Mouse (Mus musculus): ENCODE results near the gene Gabarap.
"Not testable (repeated sequence)": the region's sequence is repeated elsewhere in the genome, so short reads cannot be mapped to it uniquely, and the experiment has no call there.

The Gabarap gene

GRCm38 (mm10) chr11:69999666-70000065 is 8.7 kb downstream of the Gabarap start:
- no peak for DNase-seq (ENCODE audit: low spot score)

GRCm38 (mm10) chr11:70000396-70000898 is 9.5 kb downstream of the Gabarap start, which contains the start of gene Dvl2:
Gene Dvl2, plus strand, starts transcription at chr11:70000595.
- peak; percentile 83 for DNase-seq (ENCODE audit: low spot score)

GRCm38 (mm10) chr11:70001159-70001558 is 10.2 kb downstream of the Gabarap start:
- no peak for DNase-seq (ENCODE audit: low spot score)

- DNase-seq (ENCODE audit: low spot score) = no peak
Observed at GRCm38 (mm10) chr11:70001865-70002264, 10.9 kb downstream of the Gabarap start.

GRCm38 (mm10) chr11:70002471-70002870 is 11.5 kb downstream of the Gabarap start:
- DNase-seq (ENCODE audit: low spot score) = no peak

DNA sequence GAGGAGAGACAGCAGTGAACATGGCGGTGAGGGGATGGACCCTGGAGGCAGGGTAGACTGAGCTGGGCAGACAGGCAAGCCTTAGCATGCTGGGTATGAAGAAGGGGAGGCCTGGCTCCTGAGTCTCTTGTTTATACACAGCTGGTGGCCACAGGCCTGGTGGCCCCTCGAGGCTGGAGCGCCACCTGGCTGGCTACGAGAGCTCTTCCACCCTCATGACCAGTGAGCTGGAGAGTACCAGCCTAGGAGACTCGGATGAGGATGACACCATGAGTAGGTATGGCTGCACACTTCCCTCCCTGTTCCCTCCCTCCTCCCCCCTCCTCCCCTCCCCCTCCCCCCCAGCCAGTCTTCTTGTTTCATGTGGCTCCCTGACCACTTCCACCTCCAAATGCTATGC is 14.6 kb downstream of the Gabarap start:
- no peak for DNase-seq (ENCODE audit: low spot score)

DNA sequence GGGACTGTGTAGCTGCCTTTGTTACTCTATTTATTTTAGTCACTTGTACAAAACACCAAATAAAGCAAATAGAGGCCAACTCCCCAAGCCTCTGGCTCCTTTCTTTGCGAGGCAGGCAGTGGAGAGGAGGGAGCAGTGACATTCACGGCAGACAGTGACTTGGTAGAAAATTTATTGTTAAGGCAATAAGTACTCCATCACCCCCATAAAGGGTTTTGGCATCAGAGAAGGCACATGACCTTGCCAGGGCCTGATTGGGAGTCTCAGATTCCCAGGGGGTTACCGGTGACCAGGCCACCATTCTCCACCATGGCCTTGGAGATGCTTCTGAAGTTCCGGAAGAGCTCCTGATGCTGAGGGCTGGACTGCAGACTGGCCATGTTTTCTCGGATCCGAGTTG is 19.1 kb downstream of the Gabarap start:
- DNase-seq (ENCODE audit: low spot score) = no peak

- DNase-seq (ENCODE audit: low spot score) = no peak
Observed at GRCm38 (mm10) chr11:70010548-70010947, 19.6 kb downstream of the Gabarap start.

GRCm38 (mm10) chr11:70010961-70011360 is 20.0 kb downstream of the Gabarap start:
- no peak for DNase-seq (ENCODE audit: low spot score)

DNA sequence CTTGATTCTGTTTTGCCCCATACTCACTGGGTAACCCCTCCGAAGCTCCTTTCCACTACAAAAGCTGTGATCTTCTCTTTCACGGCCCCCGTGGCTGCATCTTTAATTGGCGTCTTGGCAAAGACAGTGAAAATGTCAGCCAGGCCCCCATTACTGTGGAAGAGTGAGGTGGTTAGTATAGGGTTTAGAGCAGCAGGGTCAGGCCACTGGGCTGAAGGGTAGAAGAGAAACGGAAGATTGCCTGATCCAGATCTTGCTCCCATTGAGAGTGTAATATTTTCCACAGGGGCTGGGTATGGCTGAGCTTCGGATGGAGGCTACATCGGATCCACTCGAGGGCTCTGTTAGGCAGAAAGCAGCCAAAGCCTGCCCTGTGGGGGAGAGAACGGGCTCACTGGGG is 22.0 kb downstream of the Gabarap start:
- no peak for DNase-seq (ENCODE audit: low spot score)

GRCm38 (mm10) chr11:70013408-70013807 is 22.5 kb downstream of the Gabarap start:
- no peak for DNase-seq (ENCODE audit: low spot score)

GRCm38 (mm10) chr11:70014051-70014450 is 23.1 kb downstream of the Gabarap start:
- DNase-seq (ENCODE audit: low spot score) = no peak

DNA sequence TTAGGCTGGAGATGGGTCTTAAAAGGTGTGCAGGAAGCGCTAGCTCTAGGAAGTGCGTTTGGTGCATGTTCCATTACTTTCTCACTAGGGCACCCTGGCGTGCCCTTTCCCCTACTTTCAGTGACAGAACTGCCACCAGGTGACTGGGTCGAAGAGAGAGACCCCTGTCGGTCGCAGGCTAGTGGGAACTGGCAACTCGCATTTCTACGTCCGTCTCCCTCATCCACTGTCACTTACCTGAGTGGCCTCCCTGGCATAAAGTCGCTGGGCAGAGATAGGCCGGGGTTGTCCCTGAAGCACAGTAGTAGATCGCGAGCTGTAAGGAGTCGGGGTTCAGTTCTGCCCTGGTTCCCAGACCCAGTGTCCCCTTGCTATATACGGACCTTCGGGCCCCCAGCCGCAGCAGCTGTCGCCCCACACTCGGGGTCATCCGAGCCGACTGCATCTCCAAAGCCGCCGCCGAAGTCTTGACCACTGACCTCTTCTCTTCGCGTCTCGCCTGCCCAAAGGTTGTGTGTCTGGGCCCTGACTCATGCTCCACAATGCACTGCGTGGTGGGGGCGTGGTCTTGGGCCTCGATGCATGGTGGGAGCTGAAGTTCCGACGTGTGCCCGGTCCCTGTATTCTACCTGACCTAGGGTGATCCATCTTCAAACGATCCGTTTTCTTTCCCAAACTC is 24.1 kb downstream of the Gabarap start, which contains the start of gene Acadvl:
Gene Acadvl, minus strand, starts transcription at position 532 of the 679 bp plus-strand sequence.
- DNase-seq (ENCODE audit: low spot score) = peak; percentile 83

DNA sequence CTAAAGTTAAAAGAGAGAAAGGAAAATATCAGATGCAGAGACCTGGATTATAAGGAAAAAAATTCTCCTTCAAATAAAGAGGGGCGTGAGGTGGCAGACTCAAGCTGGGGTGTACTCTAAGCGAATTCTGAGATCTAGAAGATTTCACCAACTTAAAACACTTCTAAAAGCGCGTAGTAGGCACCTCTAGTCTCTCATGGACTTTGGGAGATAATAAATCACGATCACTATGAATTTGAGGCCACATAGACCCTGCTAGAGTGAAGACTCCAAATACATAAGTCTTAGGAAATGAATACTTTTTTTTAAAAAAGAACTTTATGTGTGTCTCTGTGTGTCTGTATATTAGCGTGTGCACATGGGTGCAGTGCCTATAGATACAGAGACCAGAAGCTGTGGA is 24.7 kb downstream of the Gabarap start:
- no peak for DNase-seq (ENCODE audit: low spot score)

DNA sequence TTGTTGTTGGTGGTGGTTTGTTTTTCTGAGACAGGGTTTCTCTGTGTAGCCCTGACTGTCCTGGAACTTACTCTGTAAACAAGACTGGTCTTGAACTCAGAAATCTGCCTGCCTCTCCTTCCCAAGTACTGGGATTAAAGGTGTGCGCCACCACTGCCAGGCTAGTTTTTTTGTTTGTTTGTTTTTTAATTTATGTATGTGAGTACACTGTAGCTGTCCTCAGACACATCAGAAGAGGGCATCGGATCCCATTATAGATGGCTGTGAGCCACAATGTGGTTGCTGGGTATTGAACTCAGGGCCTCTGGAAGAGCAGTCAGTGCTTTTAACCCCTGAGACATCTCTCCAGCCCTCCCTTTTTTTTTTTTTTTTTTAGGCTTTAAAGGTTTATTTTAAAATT is 25.2 kb downstream of the Gabarap start:
- DNase-seq (ENCODE audit: low spot score) = not testable (repeated sequence)

GRCm38 (mm10) chr11:70016669-70017068 is 25.7 kb downstream of the Gabarap start, which contains the start of gene Dlg4:
Gene Dlg4, plus strand, starts transcription at chr11:70016942.
- no peak for DNase-seq (ENCODE audit: low spot score)

- DNase-seq (ENCODE audit: low spot score) = no peak
Observed at GRCm38 (mm10) chr11:70017199-70017767, 26.3 kb downstream of the Gabarap start.

DNA sequence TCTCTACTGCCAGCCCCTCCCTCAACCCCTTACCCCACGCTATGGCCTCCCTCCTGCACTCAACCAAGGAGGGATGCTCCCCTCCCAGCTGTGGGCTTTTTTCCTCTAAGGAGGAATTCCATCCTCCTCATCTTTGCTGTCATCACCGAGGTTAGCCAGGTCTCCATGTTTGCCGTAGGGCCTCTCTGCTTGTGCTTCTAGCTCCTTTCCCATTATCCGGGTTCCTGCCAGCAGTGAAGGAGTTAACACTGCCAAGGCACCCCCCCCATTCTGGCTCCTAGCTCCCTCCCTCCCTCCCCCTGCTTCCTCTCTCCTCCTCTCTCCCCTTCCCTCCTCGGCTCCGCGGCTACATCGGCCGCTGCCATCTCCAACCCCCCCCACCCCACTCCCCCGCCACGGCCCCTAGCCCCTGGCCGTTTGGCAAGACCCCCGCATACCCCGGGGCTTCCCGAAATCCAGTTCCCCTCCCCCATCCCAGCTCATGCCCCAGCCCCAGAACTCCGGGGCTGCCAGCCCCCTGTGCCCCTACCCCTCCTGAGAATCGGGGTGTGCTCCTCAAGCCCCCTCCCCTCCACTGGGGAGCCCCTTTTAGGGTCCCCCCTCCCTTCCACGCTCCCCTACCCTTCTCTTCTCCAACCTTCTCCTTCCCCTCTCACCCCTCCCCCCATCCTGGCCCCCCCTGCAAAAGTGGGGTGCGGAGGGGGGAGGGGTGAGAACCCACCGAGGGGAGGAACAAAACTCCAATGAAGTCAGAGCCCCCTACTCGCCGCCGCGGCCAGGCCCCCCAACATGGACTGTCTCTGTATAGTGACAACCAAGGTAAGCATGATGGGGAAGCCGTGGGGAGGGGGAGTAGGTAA is 27.4 kb downstream of the Gabarap start:
- DNase-seq (ENCODE audit: low spot score) = peak; percentile 35

- DNase-seq (ENCODE audit: low spot score) = no peak
Observed at GRCm38 (mm10) chr11:70019495-70020021, 28.6 kb downstream of the Gabarap start.

GRCm38 (mm10) chr11:70020022-70020631 is 29.2 kb downstream of the Gabarap start:
- no peak for DNase-seq (ENCODE audit: low spot score)

- peak; percentile 52 for DNase-seq (ENCODE audit: low spot score)
Observed at GRCm38 (mm10) chr11:70020731-70021263, 29.9 kb downstream of the Gabarap start.
